Mouse (Mus musculus): Measurements from ENCODE around the gene Gsc. TPM values are rescaled to one million over a fixed set of nuclear protein-coding genes. Genes with fewer than 3 reads are reported as not detected.

Gsc gene
- 0.19 and 0.33 TPM in 2 replicates for polyA plus RNA-seq (2012; rRNA removed; ENCODE audit: low replicate concordance)

DNA sequence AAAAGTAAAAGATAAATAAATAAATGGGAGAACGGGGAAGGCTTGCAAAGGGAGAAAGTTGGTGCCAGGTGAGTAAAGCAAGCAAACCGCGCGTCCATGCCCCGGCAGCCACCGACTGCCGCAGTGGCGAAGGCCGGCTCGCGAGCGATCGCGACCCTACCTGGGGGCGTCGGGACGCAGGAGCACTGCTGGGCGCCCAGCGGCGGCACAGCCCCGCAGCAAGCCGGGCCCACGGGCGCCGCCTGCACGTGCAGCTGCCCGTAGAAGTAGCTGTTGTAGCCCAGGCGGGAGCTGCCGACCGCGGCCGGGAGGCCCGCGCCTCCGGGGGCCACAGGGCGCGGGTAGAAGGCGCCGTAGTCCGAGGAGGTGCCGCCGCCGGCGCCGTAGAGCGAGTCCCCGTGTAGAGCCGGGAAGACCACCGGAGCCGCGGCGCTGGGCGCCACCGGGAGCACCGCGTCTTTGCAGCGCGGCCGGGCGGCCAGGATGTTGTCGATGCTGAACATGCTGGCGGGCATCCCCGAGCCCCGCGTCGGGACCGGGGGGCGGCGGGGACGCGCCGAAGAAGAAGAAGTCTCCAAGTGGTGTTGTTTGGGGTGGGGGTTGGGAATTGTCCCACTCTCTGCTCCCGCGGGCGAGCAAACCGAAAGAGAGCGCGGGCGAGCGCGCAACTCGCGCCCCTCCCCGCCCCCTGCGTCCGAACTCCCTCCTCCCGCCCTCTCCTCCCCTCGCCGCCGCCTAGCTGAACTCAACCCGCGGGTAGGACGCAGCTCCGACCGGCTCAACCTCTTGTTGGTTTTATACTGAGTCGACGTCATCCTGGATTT is at the start of gene Gsc:
Gsc (minus strand) TSS at position 730 of the 824 bp plus-strand sequence.

Other genes with a start within 250 kb of the Gsc start
- gene Serpina3g, start 237.1 kb downstream of the Gsc start, polyA plus RNA-seq (2012; rRNA removed; ENCODE audit: low replicate concordance): 7.1 and 10.1 TPM in 2 replicates
- gene Serpina3i, start 210.2 kb downstream of the Gsc start, polyA plus RNA-seq (2012; rRNA removed; ENCODE audit: low replicate concordance): 0.06 and 0.13 TPM in 2 replicates
- not detected in 2 replicates for gene Serpina3j, start 158.8 kb downstream of the Gsc start, polyA plus RNA-seq (2012; rRNA removed; ENCODE audit: low replicate concordance)
- gene Serpina3k, start 134.8 kb downstream of the Gsc start, polyA plus RNA-seq (2012; rRNA removed; ENCODE audit: low replicate concordance): 0.25 TPM in 1 of 2 replicates, not detected in the other
- gene Serpina3m, start 134.8 kb downstream of the Gsc start, polyA plus RNA-seq (2012; rRNA removed; ENCODE audit: low replicate concordance): not detected in 2 replicates
- gene Serpina3n, start 66.6 kb downstream of the Gsc start, polyA plus RNA-seq (2012; rRNA removed; ENCODE audit: low replicate concordance): 4.8 and 10.2 TPM in 2 replicates

All from duodenum, adult 2 months (tissue).